Mouse (Mus musculus): ENCODE measurements at regions not wholly inside any gene's neighbourhood (a gene's known extent, or its start where the extent isn't known, plus 50 kb on each side); places are given as distances from the start of the nearest gene placed in this dataset.
A peak's percentile ranks its signal among the peaks of the same experiment; 100 is the strongest.

DNA sequence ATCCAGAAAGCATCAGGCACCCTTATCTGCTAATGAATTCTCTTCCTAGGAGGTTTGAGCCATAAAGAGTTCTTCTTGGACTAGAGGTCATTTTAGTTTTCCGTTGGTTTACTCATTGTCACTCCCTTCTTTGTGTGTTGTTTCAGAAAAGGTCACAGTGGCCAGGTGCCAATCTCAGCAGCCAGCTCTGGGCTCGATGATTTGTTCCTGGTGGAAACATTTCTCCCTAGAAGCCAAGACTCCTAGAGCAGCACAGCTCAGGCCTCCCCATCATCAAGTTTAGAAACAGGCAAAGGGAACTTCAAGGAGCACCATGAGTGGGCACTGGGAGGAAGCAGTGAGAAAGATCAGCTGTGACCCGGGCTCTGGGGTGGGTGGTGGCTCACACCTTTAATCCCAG is 132.3 kb upstream of the Fbxo11 start:
- TF ChIP-seq POLR2A (IDR thresholded peaks at IDR 0.05; ENCODE audit: borderline replicate concordance, extremely low read depth, insufficient read depth, insufficient read length) = no peak
- H3K4me1 ChIP-seq (ENCODE audit: control insufficient read depth, insufficient read depth, low read length) = no peaks in the 10 kb centered on the region
- no peak for DNase-seq (ENCODE audit: low spot score)
- 63% methylated on average over 3 of the region's 3 CpGs for WGBS
- H3K27me3 ChIP-seq (ENCODE audit: control insufficient read depth, insufficient read depth, low read length) = no peaks in the 10 kb centered on the region
- H3K9ac ChIP-seq (ENCODE audit: low read depth, low read length, severe bottlenecking) = no peak overlapping the region
- no peak overlapping the region for H3K4me3 ChIP-seq (replicated peaks; ENCODE audit: low read length)
- no peaks in the 10 kb centered on the region for H3K9me3 ChIP-seq (ENCODE audit: control insufficient read depth, low read length)
- H3K36me3 ChIP-seq (ENCODE audit: control insufficient read depth, insufficient read depth, low read length) = no peaks in the 10 kb centered on the region
- no peak overlapping the region for H3K4me2 ChIP-seq (replicated peaks; ENCODE audit: low read depth, low read length, severe bottlenecking)
- H3K27ac ChIP-seq (replicated peaks; ENCODE audit: low read depth, low read length) = no peak overlapping the region
- ATAC-seq (ENCODE audit: low FRiP score, low read depth) = no peak

DNA sequence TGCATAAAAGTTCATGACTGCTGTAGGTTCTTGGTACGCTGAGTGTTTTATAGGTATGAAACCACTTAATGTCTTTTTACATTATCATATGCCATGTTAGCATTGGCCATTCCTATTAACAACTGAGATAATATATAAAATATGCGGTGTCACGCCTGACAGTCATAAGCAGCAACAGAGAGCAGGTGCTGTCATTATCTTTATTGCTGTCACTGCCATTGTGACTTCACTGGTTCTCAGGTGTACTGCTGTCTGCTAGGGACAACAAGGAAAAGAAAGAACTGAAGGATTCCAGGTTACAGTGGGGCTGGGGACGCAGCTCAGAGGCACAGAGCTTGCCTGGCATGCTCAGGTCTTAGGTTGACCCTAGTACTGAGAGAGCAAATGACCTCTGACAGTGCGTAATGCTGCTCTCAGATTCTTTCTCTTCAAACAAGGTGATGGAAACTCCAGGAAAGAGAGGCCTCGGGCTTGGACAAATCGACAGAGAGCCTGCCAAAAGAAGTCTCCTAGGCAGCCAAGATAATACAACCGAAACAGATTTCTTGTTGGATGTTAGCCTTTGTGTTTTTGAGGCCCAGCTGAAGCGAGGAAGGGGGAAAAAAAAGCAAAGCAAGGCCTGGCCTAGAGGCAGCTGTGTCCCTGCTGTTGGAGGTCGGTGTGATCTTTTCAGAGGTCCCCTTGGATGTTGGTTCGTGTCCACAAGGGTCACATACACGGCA is 136.3 kb upstream of the Fbxo11 start:
- 81% methylated on average over 12 of the region's 12 CpGs for WGBS
- Histone ChIP-seq H3K4me1 (ENCODE audit: control insufficient read depth, insufficient read depth, low read length) (no peaks in the 10 kb centered on the region), H3K27ac (replicated peaks; ENCODE audit: low read depth, low read length) (0 out of 2 replicates have a peak overlapping the region, but pooled peaks have one; percentile 19), H3K9ac (ENCODE audit: low read depth, low read length, severe bottlenecking) (no peak overlapping the region), H3K4me3 (replicated peaks; ENCODE audit: low read length) (no peak overlapping the region), H3K27me3 (ENCODE audit: control insufficient read depth, insufficient read depth, low read length) (no peaks in the 10 kb centered on the region), H3K36me3 (ENCODE audit: control insufficient read depth, insufficient read depth, low read length) (no peaks in the 10 kb centered on the region), H3K9me3 (ENCODE audit: control insufficient read depth, low read length) (no peaks in the 10 kb centered on the region), H3K4me2 (replicated peaks; ENCODE audit: low read depth, low read length, severe bottlenecking) (no peak overlapping the region)
- peak; percentile 52 for DNase-seq (ENCODE audit: low spot score)
- ATAC-seq (ENCODE audit: low FRiP score, low read depth) = no peak
- TF ChIP-seq POLR2A (IDR thresholded peaks at IDR 0.05; ENCODE audit: borderline replicate concordance, extremely low read depth, insufficient read depth, insufficient read length) = no peak

DNA sequence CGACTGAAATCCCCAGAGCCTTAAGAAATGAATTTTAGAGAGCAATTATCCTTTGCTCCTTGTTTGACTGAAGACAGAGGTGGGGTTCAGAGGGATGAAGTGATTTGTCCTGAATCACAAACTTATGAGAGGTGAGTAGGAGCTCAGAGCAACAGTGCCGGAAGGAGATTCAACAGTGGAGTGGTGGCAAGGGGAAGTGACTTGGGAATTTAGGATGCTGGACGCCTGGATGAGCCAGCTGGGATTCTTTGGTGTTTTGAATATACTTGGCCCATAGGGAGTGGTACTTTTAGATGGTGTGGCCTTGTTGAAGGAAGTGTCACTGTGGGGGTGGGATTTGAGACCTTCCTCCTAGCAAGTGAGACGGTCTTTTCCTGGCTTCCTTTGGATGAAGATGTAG is 137.1 kb upstream of the Fbxo11 start:
- Histone ChIP-seq H3K36me3 (ENCODE audit: control insufficient read depth, insufficient read depth, low read length) (no peaks in the 10 kb centered on the region), H3K9me3 (ENCODE audit: control insufficient read depth, low read length) (no peaks in the 10 kb centered on the region), H3K27me3 (ENCODE audit: control insufficient read depth, insufficient read depth, low read length) (no peaks in the 10 kb centered on the region), H3K27ac (replicated peaks; ENCODE audit: low read depth, low read length) (peak overlapping the region; percentile 19; the same call in 1 of the 2 replicates), H3K9ac (ENCODE audit: low read depth, low read length, severe bottlenecking) (no peak overlapping the region), H3K4me1 (ENCODE audit: control insufficient read depth, insufficient read depth, low read length) (no peaks in the 10 kb centered on the region), H3K4me3 (replicated peaks; ENCODE audit: low read length) (no peak overlapping the region), H3K4me2 (replicated peaks; ENCODE audit: low read depth, low read length, severe bottlenecking) (no peak overlapping the region)
- TF ChIP-seq POLR2A (IDR thresholded peaks at IDR 0.05; ENCODE audit: borderline replicate concordance, extremely low read depth, insufficient read depth, insufficient read length) = no peak
- 93% methylated on average over 4 of the region's 4 CpGs for WGBS
- DNase-seq (ENCODE audit: low spot score) (no peak), ATAC-seq (ENCODE audit: low FRiP score, low read depth) (no peak)

- H3K36me3 ChIP-seq (ENCODE audit: control insufficient read depth, insufficient read depth, low read length) = no peaks in the 10 kb centered on the region
- ATAC-seq (ENCODE audit: low FRiP score, low read depth) (no peak), DNase-seq (ENCODE audit: low spot score) (no peak)
- TF ChIP-seq POLR2A (IDR thresholded peaks at IDR 0.05; ENCODE audit: borderline replicate concordance, extremely low read depth, insufficient read depth, insufficient read length) = no peak
- no peaks in the 10 kb centered on the region for H3K27me3 ChIP-seq (ENCODE audit: control insufficient read depth, insufficient read depth, low read length)
- no peak overlapping the region for H3K9ac ChIP-seq (ENCODE audit: low read depth, low read length, severe bottlenecking)
- no peak overlapping the region for H3K4me3 ChIP-seq (replicated peaks; ENCODE audit: low read length)
- 75% methylated on average over 1 of the region's 1 CpGs for WGBS
- no peak overlapping the region for H3K27ac ChIP-seq (replicated peaks; ENCODE audit: low read depth, low read length)
- no peak overlapping the region for H3K4me2 ChIP-seq (replicated peaks; ENCODE audit: low read depth, low read length, severe bottlenecking)
- no peaks in the 10 kb centered on the region for H3K4me1 ChIP-seq (ENCODE audit: control insufficient read depth, insufficient read depth, low read length)
- H3K9me3 ChIP-seq (ENCODE audit: control insufficient read depth, low read length) = no peaks in the 10 kb centered on the region
These were observed 144.5 kb upstream of the Fbxo11 start for GRCm38 (mm10) chr17:88209565-88209964.

- no peaks in the 10 kb centered on the region for H3K9me3 ChIP-seq (ENCODE audit: control insufficient read depth, low read length)
- ATAC-seq (ENCODE audit: low FRiP score, low read depth) (no peak), DNase-seq (ENCODE audit: low spot score) (no peak)
- H3K27ac ChIP-seq (replicated peaks; ENCODE audit: low read depth, low read length) = no peak overlapping the region
- no peaks in the 10 kb centered on the region for H3K4me1 ChIP-seq (ENCODE audit: control insufficient read depth, insufficient read depth, low read length)
- no peaks in the 10 kb centered on the region for H3K36me3 ChIP-seq (ENCODE audit: control insufficient read depth, insufficient read depth, low read length)
- WGBS = 86% methylated on average over 7 of the region's 7 CpGs
- H3K27me3 ChIP-seq (ENCODE audit: control insufficient read depth, insufficient read depth, low read length) = no peaks in the 10 kb centered on the region
- no peak overlapping the region for H3K9ac ChIP-seq (ENCODE audit: low read depth, low read length, severe bottlenecking)
- no peak overlapping the region for H3K4me3 ChIP-seq (replicated peaks; ENCODE audit: low read length)
- H3K4me2 ChIP-seq (replicated peaks; ENCODE audit: low read depth, low read length, severe bottlenecking) = no peak overlapping the region
- no peak for TF ChIP-seq POLR2A (IDR thresholded peaks at IDR 0.05; ENCODE audit: borderline replicate concordance, extremely low read depth, insufficient read depth, insufficient read length)
These were observed 147.0 kb upstream of the Fbxo11 start for GRCm38 (mm10) chr17:88212121-88212520.
